Mouse (Mus musculus) myocyte (in vitro differentiated cells): ENCODE measurements around the gene Gm20696.

Source experiments
- CEBPB ChIP-seq: IDR thresholded peaks from 2 replicates; pipeline ENCODE4 v1.6.1; 2011; ENCODE audit warnings: mild to moderate bottlenecking, moderate library complexity; ENCODE audit not compliant: poor library complexity, insufficient read depth, severe bottlenecking
- E2F4 ChIP-seq: IDR thresholded peaks from one replicate; pipeline ENCODE4 v1.6.1; 2011; ENCODE audit warnings: mild to moderate bottlenecking, control low read depth, moderate library complexity; ENCODE audit not compliant: insufficient read depth
- MAX ChIP-seq: IDR thresholded peaks from one replicate; pipeline ENCODE4 v1.6.1; 2011; ENCODE audit warnings: low read depth, mild to moderate bottlenecking, control low read depth
- MYOG ChIP-seq, 3 experiments: IDR thresholded peaks; one replicate each; pipeline ENCODE4 v1.6.1; 2011; ENCODE audit warnings: control low read depth in 2 of 3, low read depth in 2 of 3, mild to moderate bottlenecking in 2 of 3; ENCODE audit not compliant: insufficient read length in 2 of 3, control insufficient read depth in 1 of 3, insufficient read depth in 1 of 3
- POLR2A ChIP-seq: IDR thresholded peaks from one replicate; pipeline ENCODE4 v1.6.1; 2011; ENCODE audit warnings: low read depth, mild to moderate bottlenecking, control low read depth, moderate library complexity; ENCODE audit not compliant: insufficient read length
- POLR2AphosphoS2 ChIP-seq: IDR thresholded peaks from one replicate; pipeline ENCODE4 v1.6.1; 2011; ENCODE audit warnings: low read depth, control low read depth; ENCODE audit not compliant: insufficient read length
- REST ChIP-seq: IDR thresholded peaks from one replicate; pipeline ENCODE4 v1.6.1; 2011; ENCODE audit warnings: mild to moderate bottlenecking, control low read depth, moderate library complexity; ENCODE audit not compliant: insufficient read depth, insufficient read length
- SRF ChIP-seq: IDR thresholded peaks from one replicate; pipeline ENCODE4 v1.6.1; 2011; ENCODE audit warnings: low read depth; ENCODE audit not compliant: control insufficient read depth, insufficient read length
- TCF12 ChIP-seq: IDR thresholded peaks from one replicate; pipeline ENCODE4 v1.6.1; 2011; ENCODE audit warnings: mild to moderate bottlenecking, control low read depth; ENCODE audit not compliant: poor library complexity, insufficient read depth, severe bottlenecking
- TCF3 ChIP-seq: IDR thresholded peaks from one replicate; pipeline ENCODE4 v1.6.1; 2011; ENCODE audit warnings: low read depth, control low read depth; ENCODE audit not compliant: insufficient read length
- USF1 ChIP-seq: IDR thresholded peaks from one replicate; pipeline ENCODE4 v1.6.1; 2011; ENCODE audit warnings: low read depth, mild to moderate bottlenecking, control low read depth, moderate library complexity

GRCm38 (mm10) chr6:99210161-99210560, 456.4 kb downstream of the Gm20696 start:
- no peak for TF ChIP-seq POLR2A
- no peak for TF ChIP-seq TCF12
- TF ChIP-seq TCF3: no peak
- no peak for TF ChIP-seq POLR2AphosphoS2
- no peak for TF ChIP-seq MAX
- TF ChIP-seq REST: no peak
- no peak for TF ChIP-seq CEBPB
- TF ChIP-seq MYOG (IDR thresholded peaks at IDR 0.05; ENCODE audit: control insufficient read depth in 1 of 3, insufficient read depth in 1 of 3, insufficient read length in 2 of 3, low read depth in 2 of 3): no peak
- TF ChIP-seq SRF: no peak
- no peak for TF ChIP-seq USF1
- TF ChIP-seq E2F4: no peak
